Mouse (Mus musculus) embryonic facial prominence, embryonic 13.5 days (tissue): ENCODE measurements around the gene Atl3. TPM values are rescaled to one million over a fixed set of nuclear protein-coding genes. Genes with fewer than 3 reads are reported as not detected.

Experiments used
- ATAC-seq: fragments of 200-750 bp; cut with Nextera tagmentation; 2 replicates; pipeline ENCODE4 v1.8.0; 2017; ENCODE audit warnings: low read depth; ENCODE audit not compliant: insufficient number of reproducible peaks, insufficient read depth, low FRiP score, low TSS enrichment
- H3K27ac ChIP-seq: fragments of 300-500 bp; sonication (generic); 2 replicates; pipeline ENCODE4 v1.5.1; 2015; ENCODE audit warnings: moderate library complexity, mild to moderate bottlenecking, inconsistent platforms
- H3K27me3 ChIP-seq: fragments of 300-500 bp; sonication (generic); 2 replicates; pipeline ENCODE4 v1.6.1; 2015; ENCODE audit warnings: mild to moderate bottlenecking, inconsistent platforms
- H3K36me3 ChIP-seq: fragments of 300-500 bp; sonication (generic); 2 replicates; pipeline ENCODE4 v1.6.1; 2015; ENCODE audit warnings: mild to moderate bottlenecking, inconsistent platforms
- H3K4me1 ChIP-seq: fragments of 300-500 bp; sonication (generic); 2 replicates; pipeline ENCODE4 v1.6.1; 2015; ENCODE audit warnings: inconsistent platforms
- H3K4me2 ChIP-seq: fragments of 300-500 bp; sonication (generic); 2 replicates; pipeline ENCODE4 v1.6.1; 2015; ENCODE audit warnings: moderate library complexity, mild to moderate bottlenecking, inconsistent platforms
- H3K4me3 ChIP-seq: fragments of 300-500 bp; sonication (generic); 2 replicates; pipeline ENCODE4 v1.5.1; 2015; ENCODE audit warnings: mild to moderate bottlenecking, inconsistent platforms
- H3K9ac ChIP-seq: fragments of 300-500 bp; sonication (generic); 2 replicates; pipeline ENCODE4 v1.6.1; 2015; ENCODE audit warnings: mild to moderate bottlenecking, inconsistent platforms
- H3K9me3 ChIP-seq: fragments of 300-500 bp; sonication (generic); 2 replicates; pipeline ENCODE4 v1.6.1; 2016; ENCODE audit warnings: inconsistent platforms
- WGBS: fragments of 180-500 bp; shearing (Covaris S2); methylation state at CpG from one replicate; pipeline ENCODE4 v1.1.7; 2015; ENCODE audit warnings: mixed read lengths; 5-methylcytosine and 5-hydroxymethylcytosine counted together
- polyA plus RNA-seq: library from polyadenylated mRNA; unstranded; fragments of >200 nt; fragmentation: Nextera tagmentation; extraction: Ambion mirVana; gene quantifications from 2 replicates; pipeline ENCODE4 v1.2.1, GENCODE M21; 2015

The Atl3 gene
- polyA plus RNA-seq, 1 experiment from 2014 or later: 13.5 TPM

GRCm38 (mm10) chr19:7563676-7564075 is 69.8 kb downstream of the Atl3 start:
- no peak overlapping the region for H3K9ac ChIP-seq
- 48% methylated on average over 2 of the region's 2 CpGs for WGBS
- no peaks in the 10 kb centered on the region for H3K9me3 ChIP-seq
- no peak overlapping the region for H3K27ac ChIP-seq
- H3K36me3 ChIP-seq: no peaks in the 10 kb centered on the region
- H3K4me3 ChIP-seq: no peak overlapping the region
- no peak overlapping the region for H3K4me2 ChIP-seq
- ATAC-seq: no peak
- no peaks in the 10 kb centered on the region for H3K27me3 ChIP-seq
- peaks cover 36% of the 10 kb centered on the region for H3K4me1 ChIP-seq

GRCm38 (mm10) chr19:7564457-7564856 is 70.6 kb downstream of the Atl3 start:
- WGBS: 81% methylated on average over 1 of the region's 1 CpGs
- ATAC-seq: no peak
- Histone ChIP-seq H3K9ac (no peak overlapping the region), H3K27me3 (no peaks in the 10 kb centered on the region), H3K4me3 (no peak overlapping the region), H3K27ac (no peak overlapping the region), H3K4me2 (no peak overlapping the region), H3K36me3 (no peaks in the 10 kb centered on the region), H3K9me3 (no peaks in the 10 kb centered on the region), H3K4me1 (peaks cover 39% of the 10 kb centered on the region)

GRCm38 (mm10) chr19:7566826-7567225 is 73.0 kb downstream of the Atl3 start:
- no peak overlapping the region for H3K9ac ChIP-seq
- no peaks in the 10 kb centered on the region for H3K27me3 ChIP-seq
- no peaks in the 10 kb centered on the region for H3K36me3 ChIP-seq
- no peak for ATAC-seq
- no peak overlapping the region for H3K4me3 ChIP-seq
- no peak overlapping the region for H3K27ac ChIP-seq
- peaks cover 32% of the 10 kb centered on the region for H3K4me1 ChIP-seq
- WGBS: 46% methylated on average over 3 of the region's 3 CpGs
- no peaks in the 10 kb centered on the region for H3K9me3 ChIP-seq
- H3K4me2 ChIP-seq: no peak overlapping the region

GRCm38 (mm10) chr19:7568364-7568763 is 74.5 kb downstream of the Atl3 start:
- Histone ChIP-seq H3K27me3 (no peaks in the 10 kb centered on the region), H3K27ac (peak overlapping the region; percentile 57), H3K4me1 (peaks cover 22% of the 10 kb centered on the region), H3K4me3 (no peak overlapping the region), H3K9me3 (no peaks in the 10 kb centered on the region), H3K4me2 (no peak overlapping the region), H3K36me3 (no peaks in the 10 kb centered on the region), H3K9ac (no peak overlapping the region)
- WGBS: 8% methylated on average over 3 of the region's 3 CpGs
- ATAC-seq: no peak

GRCm38 (mm10) chr19:7569650-7570049 is 75.8 kb downstream of the Atl3 start:
- no peak overlapping the region for H3K4me3 ChIP-seq
- no peaks in the 10 kb centered on the region for H3K36me3 ChIP-seq
- no peak overlapping the region for H3K9ac ChIP-seq
- H3K9me3 ChIP-seq: no peaks in the 10 kb centered on the region
- H3K27ac ChIP-seq: no peak overlapping the region
- no peak for ATAC-seq
- WGBS: 80% methylated on average over 5 of the region's 5 CpGs
- no peak overlapping the region for H3K4me2 ChIP-seq
- peaks cover 16% of the 10 kb centered on the region for H3K4me1 ChIP-seq
- no peaks in the 10 kb centered on the region for H3K27me3 ChIP-seq

- H3K4me1 ChIP-seq: no peaks in the 10 kb centered on the region
- no peak for ATAC-seq
- no peak overlapping the region for H3K4me2 ChIP-seq
- no peak overlapping the region for H3K27ac ChIP-seq
- H3K36me3 ChIP-seq: no peaks in the 10 kb centered on the region
- H3K27me3 ChIP-seq: no peaks in the 10 kb centered on the region
- 77% methylated on average over 1 of the region's 1 CpGs for WGBS
- no peak overlapping the region for H3K4me3 ChIP-seq
- no peak overlapping the region for H3K9ac ChIP-seq
- H3K9me3 ChIP-seq: no peaks in the 10 kb centered on the region
These were observed 82.3 kb downstream of the Atl3 start for GRCm38 (mm10) chr19:7576180-7576579.

GRCm38 (mm10) chr19:7577710-7578109 is 83.9 kb downstream of the Atl3 start:
- Histone ChIP-seq H3K36me3 (no peaks in the 10 kb centered on the region), H3K27ac (no peak overlapping the region), H3K9ac (no peak overlapping the region), H3K9me3 (no peaks in the 10 kb centered on the region), H3K27me3 (no peaks in the 10 kb centered on the region), H3K4me2 (no peak overlapping the region), H3K4me1 (0 out of 2 replicates have a peak, but pooled peaks cover under 1% of the 10 kb centered on the region), H3K4me3 (no peak overlapping the region)
- WGBS: 85% methylated on average over 3 of the region's 3 CpGs
- ATAC-seq: no peak

GRCm38 (mm10) chr19:7581042-7581441 is 87.2 kb downstream of the Atl3 start:
- H3K27ac ChIP-seq: no peak overlapping the region
- H3K9me3 ChIP-seq: no peaks in the 10 kb centered on the region
- no peak overlapping the region for H3K4me3 ChIP-seq
- peaks cover 8% of the 10 kb centered on the region; the same call in 1 of the 2 replicates for H3K4me1 ChIP-seq
- no peak for ATAC-seq
- H3K4me2 ChIP-seq: no peak overlapping the region
- H3K27me3 ChIP-seq: no peaks in the 10 kb centered on the region
- WGBS: 61% methylated on average over 5 of the region's 5 CpGs
- no peak overlapping the region for H3K9ac ChIP-seq
- H3K36me3 ChIP-seq: no peaks in the 10 kb centered on the region

GRCm38 (mm10) chr19:7583101-7583500 is 89.3 kb downstream of the Atl3 start:
- Histone ChIP-seq H3K9ac (no peak overlapping the region), H3K27me3 (no peaks in the 10 kb centered on the region), H3K36me3 (no peaks in the 10 kb centered on the region), H3K4me2 (no peak overlapping the region), H3K4me1 (peaks cover 8% of the 10 kb centered on the region; the same call in 1 of the 2 replicates), H3K9me3 (no peaks in the 10 kb centered on the region; the same call in 1 of the 2 replicates), H3K27ac (no peak overlapping the region), H3K4me3 (no peak overlapping the region)
- 43% methylated on average over 7 of the region's 7 CpGs for WGBS
- no peak for ATAC-seq

GRCm38 (mm10) chr19:7583599-7583998 is 89.8 kb downstream of the Atl3 start:
- Histone ChIP-seq H3K27ac (no peak overlapping the region), H3K9me3 (no peaks in the 10 kb centered on the region; the same call in 1 of the 2 replicates), H3K4me3 (no peak overlapping the region), H3K27me3 (no peaks in the 10 kb centered on the region), H3K9ac (no peak overlapping the region), H3K4me1 (peaks cover 8% of the 10 kb centered on the region; the same call in 1 of the 2 replicates), H3K4me2 (no peak overlapping the region), H3K36me3 (no peaks in the 10 kb centered on the region)
- ATAC-seq: no peak
- 64% methylated on average over 3 of the region's 3 CpGs for WGBS

GRCm38 (mm10) chr19:7585279-7585678 is 91.4 kb downstream of the Atl3 start:
- Histone ChIP-seq H3K4me1 (peaks cover 8% of the 10 kb centered on the region; the same call in 1 of the 2 replicates), H3K9ac (no peak overlapping the region), H3K4me2 (no peak overlapping the region), H3K9me3 (no peaks in the 10 kb centered on the region; the same call in 1 of the 2 replicates), H3K4me3 (no peak overlapping the region), H3K27me3 (no peaks in the 10 kb centered on the region), H3K36me3 (no peaks in the 10 kb centered on the region), H3K27ac (no peak overlapping the region)
- 86% methylated on average over 8 of the region's 8 CpGs for WGBS
- no peak for ATAC-seq

GRCm38 (mm10) chr19:7585764-7586163 is 91.9 kb downstream of the Atl3 start:
- ATAC-seq: no peak
- Histone ChIP-seq H3K36me3 (no peaks in the 10 kb centered on the region), H3K27me3 (no peaks in the 10 kb centered on the region), H3K27ac (no peak overlapping the region), H3K4me3 (no peak overlapping the region), H3K4me2 (no peak overlapping the region), H3K9me3 (no peaks in the 10 kb centered on the region; the same call in 1 of the 2 replicates), H3K9ac (no peak overlapping the region), H3K4me1 (peaks cover 8% of the 10 kb centered on the region; the same call in 1 of the 2 replicates)
- 94% methylated on average over 6 of the region's 6 CpGs for WGBS
